Mouse (Mus musculus) adrenal gland, postnatal 25 days (tissue): Measurements from ENCODE around the gene Pgd. TPM values are rescaled to one million over a fixed set of nuclear protein-coding genes. Genes with fewer than 3 reads are reported as not detected.

Experiments used
- DNase-seq: peaks from one replicate; pipeline ENCODE4 v3.0.0; 2021; ENCODE audit warnings: mixed read lengths
- total RNA-seq: library from RNA; stranded (reverse); gene quantifications from 2 replicates; pipeline ENCODE4 v1.2.3, GENCODE M21; 2021

The Pgd gene
- total RNA-seq, 1 experiment from 2014 or later: 313 TPM

- no peak for DNase-seq
Observed at GRCm38 (mm10) chr4:149168016-149168415, 1.4 kb upstream of the Pgd start.

DNA sequence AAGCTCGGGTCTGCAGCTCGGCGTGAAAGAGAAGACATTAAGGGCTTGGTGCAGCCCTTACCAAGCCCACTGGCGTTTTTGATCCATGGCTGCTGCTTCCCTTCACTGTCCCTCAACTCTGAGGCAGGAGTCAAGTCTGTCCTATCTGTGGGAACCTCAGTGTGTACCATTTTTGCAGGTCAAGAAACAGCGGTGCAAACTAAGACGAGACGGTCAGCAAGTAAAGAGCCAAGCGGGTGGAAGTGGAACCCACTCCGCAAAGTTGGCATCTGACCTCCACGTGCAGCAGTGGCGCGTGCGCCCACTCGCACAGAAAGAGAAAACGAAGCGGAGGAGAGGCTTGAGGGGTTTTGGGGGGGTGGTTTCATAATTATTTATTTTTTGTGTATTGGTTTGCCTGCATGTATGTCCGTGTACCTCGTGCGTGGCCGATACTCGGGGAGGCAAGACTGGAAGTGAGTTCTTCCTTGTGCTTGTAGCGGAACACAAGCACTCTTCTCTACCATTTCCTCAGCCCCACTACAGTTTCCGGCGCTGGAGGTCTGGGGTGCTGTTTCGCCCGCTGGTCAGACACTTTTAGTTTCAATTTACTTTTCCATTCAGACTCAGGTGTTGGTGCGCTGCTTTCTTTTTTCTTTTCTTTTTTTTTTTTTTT is 513 bp upstream of the Pgd start:
- peak; percentile 38 for DNase-seq

GRCm38 (mm10) chr4:149164150-149164549 is 2.4 kb downstream of the Pgd start:
- DNase-seq: no peak

GRCm38 (mm10) chr4:149163196-149163595 is 3.4 kb downstream of the Pgd start:
- DNase-seq: no peak

GRCm38 (mm10) chr4:149161166-149161565 is 5.4 kb downstream of the Pgd start:
- peak; percentile 53 for DNase-seq

DNA sequence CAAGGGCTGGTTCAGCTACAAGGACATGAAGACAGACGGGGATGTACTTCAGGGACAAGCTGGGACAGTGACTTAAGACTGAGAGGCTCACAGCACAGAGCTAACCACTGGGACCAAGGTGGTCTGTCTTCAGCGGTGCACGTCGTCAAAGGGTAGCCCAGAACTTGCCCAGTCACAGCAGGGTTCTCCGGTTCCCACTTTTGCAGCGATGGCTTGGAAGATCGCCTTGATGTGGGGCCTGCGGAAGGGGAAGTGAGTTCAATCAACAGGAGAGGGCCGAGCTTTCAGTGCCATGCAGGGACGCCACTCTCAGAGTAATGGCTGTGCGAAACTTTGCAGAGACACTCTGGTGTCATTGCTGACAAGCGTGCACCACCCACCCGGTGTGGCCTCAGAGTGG is 6.7 kb downstream of the Pgd start:
- no peak for DNase-seq

DNA sequence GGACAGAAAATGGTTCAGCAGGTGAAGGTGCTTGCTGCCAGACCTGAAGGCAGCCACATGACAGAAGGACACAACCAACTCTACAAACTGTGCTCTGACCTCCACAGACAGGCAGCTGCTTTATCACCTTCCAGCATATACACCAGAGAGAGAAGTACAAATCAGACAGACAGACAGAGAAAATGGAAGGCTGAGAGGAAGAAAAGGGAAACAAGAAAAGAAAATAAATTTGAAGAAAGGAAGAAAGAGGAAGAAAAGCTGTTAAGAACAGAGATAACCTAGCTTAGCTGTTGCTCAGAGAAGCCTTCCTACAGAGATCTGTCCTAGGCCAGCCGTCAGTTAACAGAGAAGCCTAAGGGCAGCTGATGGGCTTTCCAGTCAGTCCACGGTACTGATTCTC is 7.4 kb downstream of the Pgd start:
- DNase-seq: no peak

DNA sequence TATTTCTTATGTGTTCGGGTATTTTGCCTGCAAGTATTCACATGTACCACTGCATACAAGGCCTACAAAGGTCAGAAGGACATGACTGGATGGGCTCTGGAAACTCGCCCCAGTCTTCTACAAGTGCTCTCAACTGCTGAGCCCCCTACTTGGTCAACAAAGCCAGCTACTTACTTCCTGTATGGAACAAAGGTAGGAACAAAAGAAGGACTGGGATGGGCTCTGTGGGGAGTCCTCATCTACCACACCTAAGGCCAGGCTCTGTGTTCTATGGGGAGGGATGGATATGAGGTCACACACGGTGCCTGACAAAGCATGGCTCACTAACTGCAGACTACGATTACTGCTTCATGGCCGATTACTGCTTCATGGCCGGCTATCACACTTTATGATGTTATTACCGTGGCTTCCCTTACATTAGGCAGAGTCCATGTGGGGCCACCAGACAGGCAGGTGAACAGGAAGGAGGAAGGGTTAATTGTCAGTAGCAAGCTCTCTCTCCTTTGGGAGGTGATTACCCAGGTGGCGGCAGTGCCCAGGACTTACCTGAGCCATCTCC is 9.1 kb downstream of the Pgd start:
- no peak for DNase-seq

DNA sequence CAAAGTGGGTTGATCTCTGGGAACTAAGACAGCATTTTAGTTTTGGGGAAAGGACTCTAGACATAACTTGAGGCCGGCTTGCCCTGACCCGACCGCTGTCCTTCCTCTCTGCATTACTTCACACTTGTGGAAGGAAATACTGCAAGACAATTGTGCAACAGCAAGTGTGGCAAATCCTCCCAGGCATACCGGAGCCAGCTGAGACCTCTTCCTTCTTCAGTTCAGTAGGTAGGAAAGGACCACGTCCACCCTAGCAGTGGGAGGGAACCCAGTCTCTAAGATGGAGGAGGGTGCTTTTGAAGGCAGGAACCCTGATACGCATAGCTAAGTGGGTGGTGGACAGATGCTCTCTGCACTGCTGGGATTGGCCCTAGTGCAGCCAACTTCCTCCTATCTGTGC is 10.9 kb downstream of the Pgd start:
- DNase-seq: no peak

GRCm38 (mm10) chr4:149154859-149155258 is 11.7 kb downstream of the Pgd start:
- no peak for DNase-seq

DNA sequence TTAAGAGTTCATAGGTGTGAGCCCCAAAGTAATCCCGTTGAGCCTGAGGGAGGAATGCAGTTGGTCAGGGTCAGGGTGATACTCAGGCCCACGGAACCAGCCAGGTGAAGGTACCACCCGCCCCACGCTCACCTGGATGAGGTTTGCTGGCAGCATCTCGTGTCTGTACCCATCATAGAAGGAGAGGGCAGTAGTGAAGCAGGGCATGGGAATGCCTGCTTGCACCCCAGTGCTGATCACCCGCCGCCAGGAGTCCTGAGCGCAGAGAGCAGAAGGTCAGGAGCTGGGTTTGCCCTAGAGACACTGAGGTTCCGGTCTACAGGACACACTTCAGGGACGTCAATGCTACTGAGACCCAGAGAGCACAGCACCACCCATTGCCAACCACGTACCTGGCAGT is 15.8 kb downstream of the Pgd start:
- DNase-seq: no peak

DNA sequence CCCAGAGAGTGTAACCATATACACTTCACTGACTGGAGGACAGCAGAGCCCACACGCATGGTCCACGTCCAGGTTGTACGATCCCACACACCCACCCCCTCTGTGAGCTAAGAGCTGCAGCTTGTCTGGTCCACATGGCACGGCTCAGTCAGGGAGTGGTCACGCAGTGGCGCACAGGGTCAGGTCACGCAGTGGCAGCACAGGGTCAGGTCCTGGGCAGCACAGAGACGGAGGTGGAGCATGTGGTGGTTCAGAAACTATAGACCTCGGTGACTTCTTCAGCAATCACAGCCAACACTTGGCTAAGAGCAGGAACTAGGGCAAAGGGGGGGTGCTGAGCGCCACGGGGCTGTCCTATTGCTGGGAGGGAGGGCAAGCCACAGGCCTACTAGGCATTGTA is 16.3 kb downstream of the Pgd start:
- peak; percentile 35 for DNase-seq

DNA sequence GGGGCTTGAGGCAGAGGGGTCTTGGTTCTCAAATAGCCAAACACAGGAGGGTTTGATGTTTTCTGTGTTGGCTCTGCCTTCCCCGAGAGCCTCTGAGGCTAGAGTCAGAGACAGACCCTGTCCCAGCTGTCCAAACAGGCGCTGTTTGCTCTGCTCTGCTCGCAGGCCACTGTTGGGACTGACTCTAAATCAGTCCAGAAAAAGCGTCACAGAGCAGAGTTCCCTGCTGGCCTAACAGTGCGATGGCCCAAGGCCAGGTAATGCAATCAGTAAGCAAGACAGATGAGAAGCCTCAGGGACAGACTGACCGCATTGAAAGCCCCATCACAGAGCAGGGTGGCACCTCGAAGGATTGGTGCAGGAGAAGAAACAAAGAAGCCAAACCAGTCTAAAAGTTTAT is 17.0 kb downstream of the Pgd start:
- peak; percentile 72 for DNase-seq

GRCm38 (mm10) chr4:149149196-149149595 is 17.4 kb downstream of the Pgd start:
- DNase-seq: no peak

DNA sequence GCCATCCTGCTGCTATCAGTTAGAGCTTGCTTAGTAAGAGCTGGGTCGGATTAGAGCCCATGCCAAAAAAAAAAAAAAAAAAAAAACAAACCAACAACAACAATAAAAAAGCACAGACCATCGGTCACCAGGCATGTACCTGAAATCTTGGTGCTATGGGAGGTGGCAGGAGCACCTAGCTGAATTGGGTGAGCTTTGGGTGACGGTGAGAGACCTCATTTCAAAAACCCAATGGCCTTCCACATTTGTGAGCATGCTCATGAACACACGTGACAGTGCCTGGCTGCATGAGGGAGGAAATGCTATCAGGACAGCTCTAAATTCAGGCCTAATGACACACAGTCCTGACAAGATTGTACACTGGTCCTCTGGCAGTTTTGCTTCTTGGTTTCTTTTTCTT is 18.5 kb downstream of the Pgd start:
- no peak for DNase-seq

DNA sequence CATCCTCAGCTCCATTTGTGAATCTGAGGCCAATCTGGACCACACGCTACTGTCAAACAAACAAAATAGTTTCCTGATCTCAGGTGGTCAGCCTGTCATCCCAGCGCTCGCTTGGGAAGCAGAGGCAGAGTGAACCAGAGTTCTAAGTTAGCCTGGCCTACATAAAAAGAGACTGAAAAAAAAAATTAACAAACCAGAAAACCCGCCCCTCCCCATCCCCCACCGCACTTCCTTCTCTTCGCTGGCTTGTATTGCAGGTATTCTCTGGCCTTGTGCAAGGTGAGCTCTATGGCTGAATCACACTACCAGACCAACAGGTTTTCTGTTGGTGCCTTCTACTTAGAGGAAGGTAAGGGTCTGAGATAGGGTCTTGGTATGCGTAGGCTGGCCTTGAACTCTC is 19.0 kb downstream of the Pgd start:
- no peak for DNase-seq

GRCm38 (mm10) chr4:149145151-149145550 is 21.4 kb downstream of the Pgd start:
- no peak for DNase-seq

DNA sequence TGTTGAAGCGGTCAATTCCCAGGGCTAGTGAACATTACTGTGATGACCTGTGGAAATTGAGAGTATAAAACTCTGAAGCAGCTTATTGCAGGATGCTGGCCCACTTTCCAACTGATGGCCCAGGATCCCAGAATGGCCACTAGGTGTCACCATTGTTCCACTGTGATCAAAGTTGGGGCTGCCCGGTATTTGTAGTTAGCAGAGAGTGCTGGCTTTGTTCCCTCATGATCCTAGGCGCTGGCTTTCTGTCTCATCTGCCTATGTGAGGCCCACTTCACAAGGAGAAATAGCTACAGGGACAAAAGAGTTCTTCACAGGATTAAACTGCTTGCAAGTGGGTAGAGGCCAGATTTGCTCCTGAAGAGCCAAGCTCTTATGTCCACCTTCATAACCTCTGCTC is 22.1 kb downstream of the Pgd start:
- peak; percentile 68 for DNase-seq

GRCm38 (mm10) chr4:149143594-149143993 is 23.0 kb downstream of the Pgd start:
- DNase-seq: no peak

- no peak for DNase-seq
Observed at GRCm38 (mm10) chr4:149138515-149138914, 28.1 kb downstream of the Pgd start.

DNA sequence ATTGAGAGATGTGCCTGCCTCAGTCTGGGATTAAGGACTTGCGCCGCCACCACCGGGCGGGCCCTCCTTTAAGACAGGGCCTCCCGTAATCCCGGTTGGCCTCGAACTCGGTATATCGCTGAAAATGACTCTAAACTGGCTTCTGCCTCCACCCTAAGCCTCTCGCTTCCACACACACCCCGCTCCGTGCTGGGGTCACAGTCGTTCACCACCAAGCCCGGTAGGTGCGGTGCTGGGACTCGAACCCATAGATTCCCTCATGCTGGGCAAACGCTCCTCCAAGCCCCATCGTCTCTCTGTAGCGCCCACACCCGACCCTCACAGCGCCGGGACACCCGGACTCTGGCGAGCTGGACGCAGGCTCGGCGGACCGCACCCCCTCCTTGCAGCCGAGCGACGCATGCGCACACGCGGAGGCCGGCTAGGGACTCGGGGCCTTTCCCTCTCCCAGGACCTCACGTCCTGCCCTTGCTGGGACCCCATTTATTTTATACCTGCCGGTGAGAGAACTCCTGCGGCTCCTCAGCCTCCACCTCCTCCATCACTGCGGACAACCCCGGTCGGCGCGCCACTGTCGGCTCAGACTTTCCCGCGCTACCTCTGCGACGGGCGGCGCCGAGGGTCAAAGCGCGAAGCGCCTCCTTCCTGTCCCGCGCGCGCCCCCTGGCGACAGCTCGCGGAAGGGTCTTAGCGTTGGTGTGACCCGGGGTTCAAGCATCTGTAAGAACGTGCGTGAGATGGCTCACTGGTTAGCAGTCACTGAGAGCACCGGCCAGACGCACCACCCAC is 29.4 kb downstream of the Pgd start, which contains the start of gene Cenps:
Gene Cenps (minus strand): TSS at position 648 of the 789 bp plus-strand sequence.
- peak; percentile 92 for DNase-seq

- DNase-seq: no peak
Observed at GRCm38 (mm10) chr4:149136116-149136850, 30.3 kb downstream of the Pgd start.

GRCm38 (mm10) chr4:149133395-149133794 is 33.2 kb downstream of the Pgd start:
- DNase-seq: no peak
